Comparison of ENCODE assay signal across 25 mouse cellular contexts in the genomic region with DNA sequence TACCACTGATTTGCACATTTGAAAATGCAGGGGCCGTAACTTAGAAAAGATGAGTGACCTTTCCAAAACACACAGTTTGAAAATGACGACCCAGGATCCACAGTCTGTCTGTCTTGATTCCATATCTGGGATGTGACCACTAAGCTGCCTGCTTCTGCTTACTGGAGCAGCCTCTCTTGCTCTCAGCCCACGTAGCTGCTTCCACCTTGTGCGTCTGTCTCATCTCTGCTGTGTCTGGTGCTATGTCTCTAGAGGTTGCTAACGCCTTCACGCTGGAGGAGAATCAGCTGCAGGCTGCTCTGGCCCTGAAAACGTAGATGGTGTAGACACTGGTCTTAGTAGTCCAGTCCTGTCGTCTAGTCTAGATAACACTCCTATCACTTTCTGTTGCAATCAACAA. TPM values are rescaled to one million over a fixed set of nuclear protein-coding genes. Genes with fewer than 3 reads are reported as not detected.
DNase-seq lines count a peak whose midpoint lies in the region; ATAC-seq lines count a peak whose summit lies in the region.
"Had no signal": no experiment of that assay in that cellular context is flagged by ENCODE, and none has a peak within 500 bp of the region (broad histone marks: within the 10 kb centered on the region; RNA-seq: fewer than 3 reads in every experiment).

No protein-coding gene starts in this region.

- intact Hi-C loops in heart, postnatal 10 days (cut with DNase I), result no loop called here

- no peak overlapping the region for H3K9ac ChIP-seq in liver, embryonic 12.5 days
- H3K9ac ChIP-seq in liver, embryonic 11.5 days (ENCODE audit: low read depth, low read length), result no peak overlapping the region
- H3K9ac ChIP-seq in hindbrain, embryonic 12.5 days, result no peak overlapping the region
- H3K9ac ChIP-seq: forebrain, embryonic 13.5 days; heart, embryonic 15.5 days; hindbrain, embryonic 15.5 days had no signal

- H3K27ac ChIP-seq in liver, embryonic 12.5 days, result peak overlapping the region; percentile 54; the same call in 1 of the 2 replicates
- no peak overlapping the region; the same call in 1 of the 2 replicates for H3K27ac ChIP-seq in liver, embryonic 11.5 days (ENCODE audit: low read depth, low read length)
- H3K27ac ChIP-seq in hindbrain, embryonic 12.5 days, result no peak overlapping the region
- H3K27ac ChIP-seq: forebrain, embryonic 10.5 days; forebrain, embryonic 13.5 days; heart, adult 2 months; heart, embryonic 15.5 days; hindbrain, embryonic 15.5 days had no signal

- DNase-seq in heart, adult 11 months, result peak; percentile 62
- DNase-seq in heart, postnatal 10 days, result no peak
- no peak for DNase-seq in liver, embryonic 11.5 days (ENCODE audit: low spot score)
- DNase-seq in right cerebral cortex, adult 18-20 months, result peak; percentile 26
- DNase-seq in right cerebral cortex, postnatal 4 days, result no peak
- DNase-seq: adrenal gland, postnatal 14 days; B cell, adult 2 months; cerebellum, adult 18-20 months; cerebellum, adult 9-10 months; cerebellum, postnatal 14 days; gastrocnemius, postnatal 25 days; heart, adult 2 months; heart, postnatal 14 days; heart, postnatal 4 days had no signal

- 75% methylated on average over 8 of the region's 8 CpGs for WGBS in liver, embryonic 12.5 days (ENCODE audit: insufficient replicate concordance)
- WGBS in liver, embryonic 11.5 days, result 77% methylated on average over 8 of the region's 8 CpGs
- WGBS in hindbrain, embryonic 12.5 days, result 92% methylated on average over 8 of the region's 8 CpGs

- H3K4me2 ChIP-seq in liver, embryonic 12.5 days, result no peak overlapping the region
- H3K4me2 ChIP-seq in liver, embryonic 11.5 days, result no peak overlapping the region
- H3K4me2 ChIP-seq in hindbrain, embryonic 12.5 days (replicated peaks), result no peak overlapping the region
- H3K4me2 ChIP-seq: forebrain, embryonic 13.5 days; heart, embryonic 11.5 days; heart, embryonic 15.5 days; hindbrain, embryonic 15.5 days had no signal

- H3K36me3 ChIP-seq in liver, embryonic 12.5 days, result peaks cover 86% of the 10 kb centered on the region
- peaks cover 40% of the 10 kb centered on the region for H3K36me3 ChIP-seq in liver, embryonic 11.5 days (ENCODE audit: control insufficient read depth, insufficient read depth, low read length)
- peaks cover 41% of the 10 kb centered on the region for H3K36me3 ChIP-seq in hindbrain, embryonic 12.5 days

- H3K9me3 ChIP-seq in liver, embryonic 12.5 days (replicated peaks), result no peaks in the 10 kb centered on the region
- no peaks in the 10 kb centered on the region for H3K9me3 ChIP-seq in liver, embryonic 11.5 days (ENCODE audit: control insufficient read depth, low read length)
- H3K9me3 ChIP-seq in hindbrain, embryonic 12.5 days (replicated peaks), result no peaks in the 10 kb centered on the region
- H3K9me3 ChIP-seq: forebrain, embryonic 10.5 days; forebrain, embryonic 13.5 days; G1E; heart, embryonic 15.5 days; hindbrain, embryonic 15.5 days had no signal

- peaks cover 41% of the 10 kb centered on the region for H3K4me1 ChIP-seq in liver, embryonic 12.5 days
- H3K4me1 ChIP-seq in liver, embryonic 11.5 days (replicated peaks; ENCODE audit: control insufficient read depth, insufficient read depth, low read length), result peaks cover 10% of the 10 kb centered on the region; the same call in 1 of the 2 replicates
- H3K4me1 ChIP-seq in hindbrain, embryonic 12.5 days, result peaks cover 7% of the 10 kb centered on the region; the same call in 1 of the 2 replicates

- no peak overlapping the region for H3K4me3 ChIP-seq in liver, embryonic 12.5 days
- H3K4me3 ChIP-seq in liver, embryonic 11.5 days (ENCODE audit: low read depth, low read length), result no peak overlapping the region
- no peak overlapping the region for H3K4me3 ChIP-seq in hindbrain, embryonic 12.5 days
- H3K4me3 ChIP-seq: forebrain, embryonic 10.5 days; forebrain, embryonic 13.5 days; heart, adult 2 months; heart, embryonic 15.5 days; hindbrain, embryonic 15.5 days had no signal

- ATAC-seq in liver, embryonic 12.5 days, result no peak
- ATAC-seq in liver, embryonic 11.5 days (replicated peaks; ENCODE audit: low FRiP score), result no peak
- ATAC-seq in hindbrain, embryonic 12.5 days (ENCODE audit: low FRiP score), result no peak
- ATAC-seq: forebrain, embryonic 13.5 days; forebrain, embryonic 16.5 days; Patski had no signal

- no peaks in the 10 kb centered on the region for H3K27me3 ChIP-seq in liver, embryonic 12.5 days (replicated peaks)
- H3K27me3 ChIP-seq in liver, embryonic 11.5 days (replicated peaks; ENCODE audit: control insufficient read depth, insufficient read depth, low read length), result no peaks in the 10 kb centered on the region
- H3K27me3 ChIP-seq in hindbrain, embryonic 12.5 days, result no peaks in the 10 kb centered on the region
- H3K27me3 ChIP-seq: CH12.LX; forebrain, embryonic 13.5 days; heart, embryonic 15.5 days; hindbrain, embryonic 15.5 days; Patski had no signal

RNA-seq across cellular contexts. Expression of gene Klhl23, which starts 8.4 kb away (rescaled TPM):
- total RNA-seq in heart, postnatal 10 days (2021), result 10 to 100 TPM; 44.2 to 46.9 TPM
- polyA plus RNA-seq in liver, embryonic 12.5 days (2016; fragmentation: Nextera tagmentation; extraction: Ambion mirVana), result 31.3 and 31.9 TPM in 2 replicates
- 44.9 and 47.7 TPM in 2 replicates for polyA plus RNA-seq in liver, embryonic 11.5 days (2014; fragmentation: Nextera tagmentation; extraction: Ambion mirVana)
- polyA plus RNA-seq in hindbrain, embryonic 12.5 days (2016; fragmentation: Nextera tagmentation; extraction: Ambion mirVana), result 45.1 and 46.4 TPM in 2 replicates

RNA-seq across cellular contexts. Expression of gene Ssb, which starts 31.2 kb away (rescaled TPM):
- total RNA-seq in heart, postnatal 10 days (2021), result 100 to 1,000 TPM in 1 of 2 experiments, 10 to 100 TPM in 1; 84.7 to 102 TPM
- polyA plus RNA-seq in liver, embryonic 12.5 days (2016; fragmentation: Nextera tagmentation; extraction: Ambion mirVana), result 219 and 226 TPM in 2 replicates
- 317 and 327 TPM in 2 replicates for polyA plus RNA-seq in liver, embryonic 11.5 days (2014; fragmentation: Nextera tagmentation; extraction: Ambion mirVana)
- polyA plus RNA-seq in hindbrain, embryonic 12.5 days (2016; fragmentation: Nextera tagmentation; extraction: Ambion mirVana), result 361 and 378 TPM in 2 replicates

RNA-seq across cellular contexts. Expression of gene Phospho2, which starts 40.7 kb away (rescaled TPM):
- total RNA-seq in heart, postnatal 10 days (2021), result 10 to 100 TPM; 16.4 to 16.9 TPM
- 16.3 and 16.7 TPM in 2 replicates for polyA plus RNA-seq in liver, embryonic 12.5 days (2016; fragmentation: Nextera tagmentation; extraction: Ambion mirVana)
- polyA plus RNA-seq in liver, embryonic 11.5 days (2014; fragmentation: Nextera tagmentation; extraction: Ambion mirVana), result 24.9 and 25.2 TPM in 2 replicates
- polyA plus RNA-seq in hindbrain, embryonic 12.5 days (2016; fragmentation: Nextera tagmentation; extraction: Ambion mirVana), result 37.0 and 37.9 TPM in 2 replicates

RNA-seq across cellular contexts. Expression of gene Ccdc173, which starts 40.7 kb away (rescaled TPM):
- under 1 TPM; 0.55 to 0.67 TPM for total RNA-seq in heart, postnatal 10 days (2021)
- 0.46 and 0.53 TPM in 2 replicates for polyA plus RNA-seq in liver, embryonic 12.5 days (2016; fragmentation: Nextera tagmentation; extraction: Ambion mirVana)
- polyA plus RNA-seq in liver, embryonic 11.5 days (2014; fragmentation: Nextera tagmentation; extraction: Ambion mirVana), result 1.2 and 1.4 TPM in 2 replicates
- 4.1 and 5.1 TPM in 2 replicates for polyA plus RNA-seq in hindbrain, embryonic 12.5 days (2016; fragmentation: Nextera tagmentation; extraction: Ambion mirVana)

RNA-seq across cellular contexts. Expression of gene Mettl5, which starts 55.3 kb away (rescaled TPM):
- 10 to 100 TPM; 19.0 to 20.6 TPM for total RNA-seq in heart, postnatal 10 days (2021)
- 46.1 and 47.5 TPM in 2 replicates for polyA plus RNA-seq in liver, embryonic 12.5 days (2016; fragmentation: Nextera tagmentation; extraction: Ambion mirVana)
- 67.9 and 68.1 TPM in 2 replicates for polyA plus RNA-seq in liver, embryonic 11.5 days (2014; fragmentation: Nextera tagmentation; extraction: Ambion mirVana)
- 34.6 and 35.3 TPM in 2 replicates for polyA plus RNA-seq in hindbrain, embryonic 12.5 days (2016; fragmentation: Nextera tagmentation; extraction: Ambion mirVana)

Comparison
In these comparisons a context has a peak if more than half of its experiments do, and no peak if none do; other contexts are left out.
1. DNase-seq: peak in heart, adult 11 months (single experiment) and right cerebral cortex, adult 18-20 months (single experiment); none in heart, postnatal 10 days (0 of 2), liver, embryonic 11.5 days (single experiment) and right cerebral cortex, postnatal 4 days (single experiment).